Mouse (Mus musculus) midbrain, embryonic 15.5 days (tissue): ENCODE data around the gene Ankle2. TPM values are rescaled to one million over a fixed set of nuclear protein-coding genes. Genes with fewer than 3 reads are reported as not detected.

Source experiments
- ATAC-seq: fragments of 200-750 bp; cut with Nextera tagmentation; replicated peaks from 2 replicates; pipeline ENCODE4 v1.8.0; 2017; ENCODE audit warnings: moderate TSS enrichment
- H3K27ac ChIP-seq: fragments of 300-500 bp; sonication (generic); 2 replicates; pipeline ENCODE4 v1.5.1; 2015; ENCODE audit warnings: mild to moderate bottlenecking, inconsistent platforms
- H3K27me3 ChIP-seq: fragments of 300-500 bp; sonication (generic); replicated peaks from 2 replicates; pipeline ENCODE4 v1.6.1; 2015; ENCODE audit warnings: inconsistent platforms
- H3K36me3 ChIP-seq: fragments of 300-500 bp; sonication (generic); replicated peaks from 2 replicates; pipeline ENCODE4 v1.6.1; 2015; ENCODE audit warnings: inconsistent platforms
- H3K4me1 ChIP-seq: fragments of 300-500 bp; sonication (generic); 2 replicates; pipeline ENCODE4 v1.6.1; 2015; ENCODE audit warnings: inconsistent platforms
- H3K4me2 ChIP-seq: fragments of 300-500 bp; sonication (generic); 2 replicates; pipeline ENCODE4 v1.6.1; 2015; ENCODE audit warnings: inconsistent platforms, mild to moderate bottlenecking, moderate library complexity
- H3K4me3 ChIP-seq: fragments of 300-500 bp; sonication (generic); 2 replicates; pipeline ENCODE4 v1.5.1; 2015; ENCODE audit warnings: mild to moderate bottlenecking, inconsistent platforms
- H3K9ac ChIP-seq: fragments of 300-500 bp; sonication (generic); 2 replicates; pipeline ENCODE4 v1.6.1; 2015; ENCODE audit warnings: mild to moderate bottlenecking, inconsistent platforms
- H3K9me3 ChIP-seq: fragments of 300-500 bp; sonication (generic); 2 replicates; pipeline ENCODE4 v1.6.1; 2016; ENCODE audit warnings: inconsistent platforms
- WGBS: fragments of 180-500 bp; shearing (Covaris S2); methylation state at CpG from one replicate; pipeline ENCODE4 v1.1.7; 2015; ENCODE audit warnings: mixed read lengths; 5-methylcytosine and 5-hydroxymethylcytosine counted together
- polyA plus RNA-seq: library from polyadenylated mRNA; unstranded; fragments of >200 nt; fragmentation: Nextera tagmentation; extraction: Ambion mirVana; gene quantifications from 2 replicates; pipeline ENCODE4 v1.2.1, GENCODE M21; 2015

Gene Ankle2
- polyA plus RNA-seq, 1 experiment from 2014 or later: 22.6 TPM

GRCm38 (mm10) chr5:110285770-110286445 lies 55.1 kb downstream of the Ankle2 start, which contains the start of the genes Pxmp2 and Pole:
Pxmp2 (minus strand) TSS chr5:110286186.
Pole (plus strand) TSS chr5:110286306.
- peak; percentile 98 for ATAC-seq
- Histone ChIP-seq H3K4me3 (peak within 1 kb of the TSS; percentile 78), H3K36me3 (no peaks in the 10 kb centered on the region), H3K27me3 (peaks cover 15% of the 10 kb centered on the region), H3K4me2 (peak within 1 kb of the TSS; percentile 97), H3K4me1 (peaks cover 11% of the 10 kb centered on the region), H3K27ac (no peak within 1 kb of the TSS), H3K9me3 (no peaks in the 10 kb centered on the region), H3K9ac (peak within 1 kb of the TSS; percentile 71)
- under 1% methylated on average over 57 of the region's 64 CpGs for WGBS

GRCm38 (mm10) chr5:110286446-110287083 lies 55.8 kb downstream of the Ankle2 start:
- peaks cover 15% of the 10 kb centered on the region for H3K27me3 ChIP-seq
- no peak overlapping the region for H3K27ac ChIP-seq
- H3K4me3 ChIP-seq: peak overlapping the region; percentile 78
- H3K36me3 ChIP-seq: 0 out of 2 replicates have a peak, but pooled peaks cover 2% of the 10 kb centered on the region
- 3% methylated on average over 29 of the region's 31 CpGs for WGBS
- H3K4me2 ChIP-seq: peak overlapping the region; percentile 97
- H3K9ac ChIP-seq: peak overlapping the region; percentile 71
- 0 out of 2 replicates have a peak, but pooled peaks have one; percentile 1 for ATAC-seq
- peaks cover 11% of the 10 kb centered on the region for H3K4me1 ChIP-seq
- no peaks in the 10 kb centered on the region for H3K9me3 ChIP-seq

DNA sequence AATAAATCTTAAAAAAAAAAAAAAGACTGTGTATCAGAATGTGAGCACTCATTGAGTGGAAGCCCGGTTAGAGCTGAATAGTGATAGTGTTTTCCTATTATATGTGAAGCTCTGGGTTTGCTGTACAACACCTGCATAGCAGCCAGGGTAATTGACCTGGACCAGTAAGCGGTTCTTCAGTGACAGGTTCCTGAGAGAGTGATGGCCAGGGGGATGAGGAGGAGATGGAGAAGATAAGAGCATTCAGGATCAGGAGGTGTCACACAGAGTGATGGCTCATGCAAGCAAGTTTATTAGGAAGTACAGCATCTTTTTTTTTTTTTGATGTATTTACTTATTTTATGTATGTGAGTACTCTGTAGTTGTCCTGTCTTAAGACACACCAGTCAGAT lies 56.3 kb downstream of the Ankle2 start:
- WGBS: 74% methylated on average over 2 of the region's 2 CpGs
- Histone ChIP-seq H3K9me3 (no peaks in the 10 kb centered on the region), H3K4me2 (peak overlapping the region; percentile 97; the same call in 1 of the 2 replicates), H3K9ac (no peak overlapping the region), H3K4me1 (peaks cover 11% of the 10 kb centered on the region), H3K4me3 (peak overlapping the region; percentile 78; the same call in 1 of the 2 replicates), H3K36me3 (0 out of 2 replicates have a peak, but pooled peaks cover 4% of the 10 kb centered on the region), H3K27me3 (peaks cover 15% of the 10 kb centered on the region), H3K27ac (no peak overlapping the region)
- ATAC-seq: no peak

DNA sequence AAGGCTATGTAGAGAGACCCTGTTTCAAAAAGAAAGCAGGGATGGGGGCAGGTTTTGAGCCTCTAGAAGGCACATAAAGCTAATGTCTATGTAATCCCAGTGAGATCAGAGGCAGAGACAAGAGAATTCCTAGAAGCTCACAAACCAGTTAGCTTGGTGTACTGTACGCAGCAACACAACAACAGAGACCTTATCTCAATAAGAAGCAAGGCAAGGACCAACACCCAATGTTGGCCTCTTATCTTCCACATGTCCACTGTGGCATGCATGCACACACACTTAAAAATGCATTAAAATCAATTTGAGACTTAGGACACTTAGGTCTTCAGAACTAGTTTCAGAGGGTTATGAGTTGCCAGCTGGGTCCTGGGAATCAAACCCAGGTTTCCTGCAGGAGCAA lies 60.8 kb downstream of the Ankle2 start:
- H3K27ac ChIP-seq: no peak overlapping the region
- peaks cover under 1% of the 10 kb centered on the region for H3K4me1 ChIP-seq
- ATAC-seq: no peak
- no peak overlapping the region for H3K4me3 ChIP-seq
- H3K4me2 ChIP-seq: no peak overlapping the region
- no peaks in the 10 kb centered on the region for H3K9me3 ChIP-seq
- H3K9ac ChIP-seq: no peak overlapping the region
- 0 out of 2 replicates have a peak, but pooled peaks cover 4% of the 10 kb centered on the region for H3K36me3 ChIP-seq
- WGBS: 100% methylated on average over 1 of the region's 1 CpGs
- no peaks in the 10 kb centered on the region for H3K27me3 ChIP-seq

DNA sequence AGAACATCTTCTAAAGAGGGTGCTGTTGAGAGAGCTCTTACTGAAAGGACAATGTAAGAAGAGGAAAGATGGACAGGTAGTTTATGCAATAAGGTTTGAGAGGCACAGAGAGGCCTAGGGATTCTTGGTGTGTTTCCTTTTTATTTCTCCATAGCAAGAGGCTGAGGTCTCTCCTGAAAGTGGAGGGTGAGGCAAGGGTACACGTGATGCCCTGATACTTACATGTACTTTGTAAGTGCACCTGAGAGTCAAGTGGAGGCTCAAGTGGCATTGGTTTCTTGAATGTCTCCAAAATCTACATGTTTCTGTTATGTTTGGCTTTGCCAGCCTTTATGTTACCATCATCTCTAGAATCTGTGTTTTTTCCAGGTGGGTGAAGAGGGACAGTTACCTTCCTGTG lies 65.8 kb downstream of the Ankle2 start:
- no peaks in the 10 kb centered on the region for H3K9me3 ChIP-seq
- H3K4me3 ChIP-seq: no peak overlapping the region
- WGBS: 97% methylated on average over 1 of the region's 1 CpGs
- H3K4me1 ChIP-seq: no peaks in the 10 kb centered on the region
- H3K36me3 ChIP-seq: 0 out of 2 replicates have a peak, but pooled peaks cover 6% of the 10 kb centered on the region
- no peak overlapping the region for H3K4me2 ChIP-seq
- no peak for ATAC-seq
- H3K27ac ChIP-seq: no peak overlapping the region
- no peak overlapping the region for H3K9ac ChIP-seq
- no peaks in the 10 kb centered on the region for H3K27me3 ChIP-seq

DNA sequence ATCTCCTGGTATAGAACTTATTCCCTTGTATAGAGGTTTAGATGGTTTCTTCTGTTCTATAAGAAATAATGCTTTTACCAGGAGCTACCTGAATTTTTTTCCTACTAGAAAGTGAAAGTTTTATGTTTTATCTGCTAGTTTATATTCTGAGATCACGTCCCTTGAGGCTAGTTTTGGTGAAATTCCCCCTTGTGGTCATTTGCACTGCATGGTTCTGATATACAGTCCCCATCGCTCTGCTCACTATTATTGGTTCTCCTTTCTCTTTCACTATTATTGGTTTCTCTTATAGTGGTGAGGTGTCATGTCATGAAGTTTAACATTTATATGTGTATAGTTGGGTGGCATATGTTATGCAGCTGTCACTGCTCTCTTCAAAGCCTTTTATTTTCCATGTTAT lies 69.8 kb downstream of the Ankle2 start:
- Histone ChIP-seq H3K36me3 (0 out of 2 replicates have a peak, but pooled peaks cover 4% of the 10 kb centered on the region), H3K4me3 (no peak overlapping the region), H3K4me1 (no peaks in the 10 kb centered on the region), H3K9ac (no peak overlapping the region), H3K4me2 (no peak overlapping the region), H3K27ac (no peak overlapping the region), H3K27me3 (no peaks in the 10 kb centered on the region), H3K9me3 (no peaks in the 10 kb centered on the region)
- 90% methylated on average over 2 of the region's 2 CpGs for WGBS
- no peak for ATAC-seq

Other genes with a start within 250 kb of the Ankle2 start
- gene Zfp932, start 234.5 kb upstream of the Ankle2 start, polyA plus RNA-seq: 22.2 and 23.2 TPM in 2 replicates
- gene Gm17655, start 158.5 kb upstream of the Ankle2 start, polyA plus RNA-seq: 3.2 and 4.4 TPM in 2 replicates
- gene Gm35315, start 136.6 kb upstream of the Ankle2 start, polyA plus RNA-seq: 0.56 and 0.58 TPM in 2 replicates
- 7.0 and 7.5 TPM in 2 replicates for gene Plcxd1, start 131.0 kb upstream of the Ankle2 start, polyA plus RNA-seq
- 67.0 and 67.3 TPM in 2 replicates for gene Gtpbp6, start 122.8 kb upstream of the Ankle2 start, polyA plus RNA-seq
- gene Zfp605, start 120.9 kb upstream of the Ankle2 start, polyA plus RNA-seq: 18.1 and 19.7 TPM in 2 replicates
- 88.0 and 91.7 TPM in 2 replicates for gene Chfr, start 95.2 kb upstream of the Ankle2 start, polyA plus RNA-seq
- 25.5 and 28.5 TPM in 2 replicates for gene Golga3, start 54.3 kb upstream of the Ankle2 start, polyA plus RNA-seq
- 104 and 110 TPM in 2 replicates for gene Pgam5, start 38.9 kb downstream of the Ankle2 start, polyA plus RNA-seq
- 11.3 and 11.5 TPM in 2 replicates for gene Pxmp2, start 55.2 kb downstream of the Ankle2 start, polyA plus RNA-seq
- gene Pole, start 55.3 kb downstream of the Ankle2 start, polyA plus RNA-seq: 7.5 and 7.7 TPM in 2 replicates
- gene P2rx2, start 112.2 kb downstream of the Ankle2 start, polyA plus RNA-seq: 7.7 and 8.4 TPM in 2 replicates
- gene Lrcol1, start 113.7 kb downstream of the Ankle2 start, polyA plus RNA-seq: not detected in 2 replicates
- 24.2 and 25.9 TPM in 2 replicates for gene Fbrsl1, start 217.5 kb downstream of the Ankle2 start, polyA plus RNA-seq